Mouse (Mus musculus) erythroblast, embryonic 14.5 days (primary cell): Measurements from ENCODE around the gene Grb7. TPM values are rescaled to one million over a fixed set of nuclear protein-coding genes. Genes with fewer than 3 reads are reported as not detected.
A peak's percentile ranks its signal among the peaks of the same experiment; 100 is the strongest.

Experiments used
- H3K27me3 ChIP-seq: 2 replicates; pipeline ENCODE4 v1.6.1; 2012; ENCODE audit warnings: inconsistent platforms; ENCODE audit not compliant: control insufficient read depth
- H3K36me3 ChIP-seq: 2 replicates; pipeline ENCODE4 v1.6.1; 2012; ENCODE audit warnings: mild to moderate bottlenecking, inconsistent platforms; ENCODE audit not compliant: control insufficient read depth
- H3K4me1 ChIP-seq: 2 replicates; pipeline ENCODE4 v1.6.1; 2012; ENCODE audit warnings: inconsistent platforms; ENCODE audit not compliant: control insufficient read depth
- H3K4me3 ChIP-seq: replicated peaks from 2 replicates; pipeline ENCODE3; 2012; ENCODE audit warnings: moderate library complexity, mild to moderate bottlenecking, inconsistent platforms
- H3K9me3 ChIP-seq: 2 replicates; pipeline ENCODE4 v1.6.1; 2012; ENCODE audit warnings: low read length, inconsistent platforms, mixed read lengths; ENCODE audit not compliant: control insufficient read depth
- GATA1 ChIP-seq: IDR thresholded peaks from 2 replicates; pipeline ENCODE4 v1.6.1; 2012; ENCODE audit warnings: low read length, inconsistent platforms, mixed read lengths
- TAL1 ChIP-seq: IDR thresholded peaks from 3 replicates; pipeline ENCODE4 v1.6.1; 2012; ENCODE audit warnings: low read length, inconsistent platforms, mixed read lengths
- polyA plus RNA-seq: library from polyadenylated mRNA; stranded (reverse); fragments of >175 nt; gene quantifications from 2 replicates; pipeline ENCODE4 v1.2.3, GENCODE M21; 2012

The Grb7 gene
- polyA plus RNA-seq, 1 experiment, result 0.13 TPM

DNA sequence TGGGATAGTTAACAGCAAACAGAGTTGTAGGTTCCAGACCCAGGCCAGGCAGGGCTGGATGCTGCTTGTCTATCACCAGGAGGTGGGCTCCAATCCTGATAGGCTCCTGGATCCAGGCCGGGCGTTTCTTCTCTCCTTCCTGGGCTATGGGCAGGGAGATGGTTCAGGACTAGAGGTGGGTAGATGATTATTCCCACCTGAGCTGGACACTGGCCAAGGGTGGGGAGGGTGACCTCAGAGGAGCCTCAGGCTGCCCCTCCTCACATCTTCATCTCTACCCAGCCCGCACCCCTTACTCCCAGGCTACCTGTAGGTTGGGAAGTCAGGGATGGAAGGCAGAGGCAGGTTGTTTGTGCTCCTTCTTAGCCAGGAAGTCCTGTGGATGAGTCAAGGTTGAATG is 3.2 kb downstream of the Grb7 start:
- H3K4me3 ChIP-seq, result peak overlapping the region; percentile 8
- TF ChIP-seq TAL1 (no peak), GATA1 (no peak)
- no peaks in the 10 kb centered on the region for H3K4me1 ChIP-seq
- H3K36me3 ChIP-seq, result peaks cover 12% of the 10 kb centered on the region; the same call in 1 of the 2 replicates
- no peaks in the 10 kb centered on the region for H3K9me3 ChIP-seq
- peaks cover 45% of the 10 kb centered on the region for H3K27me3 ChIP-seq

DNA sequence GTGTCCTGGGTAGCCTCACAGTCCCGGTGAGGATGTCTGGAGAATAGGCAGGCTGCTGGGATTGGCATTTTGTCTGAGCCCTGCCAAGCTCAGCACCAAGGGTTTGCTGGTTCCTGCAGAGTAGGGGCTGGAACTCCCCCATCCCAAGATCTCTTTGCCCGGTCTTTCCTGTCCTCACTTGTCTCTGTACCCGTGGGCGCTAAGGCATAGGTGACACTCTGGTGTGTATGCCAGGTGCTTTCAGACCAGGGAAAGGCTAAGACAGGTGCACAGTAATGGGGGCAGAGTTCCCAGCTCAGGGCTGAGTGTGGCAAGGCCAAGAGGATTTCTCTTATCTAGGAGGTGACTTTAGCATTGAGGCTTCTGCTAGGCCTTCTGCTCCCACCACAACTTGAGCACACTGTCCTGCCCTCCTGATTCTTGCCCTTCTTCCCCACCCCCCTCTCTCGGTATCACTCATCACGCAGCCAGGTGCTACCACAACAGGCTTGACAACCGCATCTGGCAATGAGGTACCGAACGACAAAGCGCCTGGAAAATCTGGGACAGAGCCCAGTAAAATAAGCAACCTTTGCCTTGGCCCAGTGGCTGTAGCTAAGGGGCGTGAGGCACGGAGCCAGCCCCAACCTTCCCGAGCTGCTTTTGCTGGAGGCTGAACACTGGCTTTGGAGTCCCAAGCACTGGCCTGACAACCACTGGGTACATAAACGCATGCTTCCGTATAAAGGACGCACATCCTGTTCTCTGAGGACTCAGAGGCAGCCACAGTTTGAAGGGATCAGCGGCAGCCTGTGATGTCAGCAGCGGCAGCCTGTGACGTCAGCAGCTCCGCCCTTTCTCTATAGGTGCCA is 4.0 kb downstream of the Grb7 start:
- no peak for TF ChIP-seq TAL1
- no peak for TF ChIP-seq GATA1
- Histone ChIP-seq H3K36me3 (peaks cover 16% of the 10 kb centered on the region; the same call in 1 of the 2 replicates), H3K4me3 (no peak overlapping the region), H3K27me3 (peaks cover 42% of the 10 kb centered on the region), H3K4me1 (no peaks in the 10 kb centered on the region), H3K9me3 (no peaks in the 10 kb centered on the region)

DNA sequence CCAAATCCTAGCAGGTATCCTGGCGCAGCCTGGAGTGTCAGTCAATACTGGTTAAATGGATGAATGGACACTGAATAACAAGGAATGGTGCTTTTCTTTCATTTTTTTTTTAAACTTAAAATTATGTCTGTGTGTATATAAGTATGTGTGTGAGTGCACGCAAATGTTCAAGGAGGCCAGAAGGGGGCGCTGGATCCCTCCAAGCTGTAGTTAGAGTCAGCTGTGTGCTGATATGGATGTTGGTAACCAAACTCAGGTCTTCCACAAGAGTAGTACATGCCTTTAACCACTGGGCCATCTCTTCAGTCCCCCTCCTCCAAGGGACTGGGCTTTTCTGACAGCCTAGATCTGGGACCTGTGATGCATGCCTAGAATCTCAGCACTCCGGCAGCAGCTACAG is 9.3 kb downstream of the Grb7 start:
- Histone ChIP-seq H3K9me3 (no peaks in the 10 kb centered on the region), H3K27me3 (peaks cover 41% of the 10 kb centered on the region), H3K4me3 (no peak overlapping the region), H3K4me1 (peaks cover 13% of the 10 kb centered on the region), H3K36me3 (peaks cover 16% of the 10 kb centered on the region; the same call in 1 of the 2 replicates)
- TF ChIP-seq GATA1, result no peak
- TF ChIP-seq TAL1, result no peak

DNA sequence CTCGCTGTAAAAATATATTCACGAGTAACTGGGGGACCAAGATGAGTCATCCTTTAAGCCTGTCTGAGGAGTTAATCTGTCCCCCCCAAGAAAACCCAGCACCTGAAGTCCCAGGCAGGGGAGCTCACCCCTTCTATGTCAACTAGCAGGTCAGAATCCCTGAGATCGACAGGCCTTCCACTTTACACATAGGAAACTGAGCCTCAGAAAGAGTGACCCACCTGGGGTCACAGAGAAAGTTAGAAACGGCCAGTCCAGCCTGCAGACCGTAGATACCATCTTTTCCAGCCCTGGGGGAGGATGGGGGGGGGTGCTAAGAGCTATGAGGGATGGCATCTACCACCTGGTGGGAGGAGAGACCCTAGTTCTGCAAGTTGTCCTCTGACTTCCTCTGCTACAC is 10.4 kb downstream of the Grb7 start:
- no peak overlapping the region for H3K4me3 ChIP-seq
- H3K4me1 ChIP-seq, result peaks cover 13% of the 10 kb centered on the region
- TF ChIP-seq GATA1, result no peak
- no peak for TF ChIP-seq TAL1
- H3K9me3 ChIP-seq, result no peaks in the 10 kb centered on the region
- peaks cover 44% of the 10 kb centered on the region for H3K27me3 ChIP-seq
- peaks cover 9% of the 10 kb centered on the region; the same call in 1 of the 2 replicates for H3K36me3 ChIP-seq

DNA sequence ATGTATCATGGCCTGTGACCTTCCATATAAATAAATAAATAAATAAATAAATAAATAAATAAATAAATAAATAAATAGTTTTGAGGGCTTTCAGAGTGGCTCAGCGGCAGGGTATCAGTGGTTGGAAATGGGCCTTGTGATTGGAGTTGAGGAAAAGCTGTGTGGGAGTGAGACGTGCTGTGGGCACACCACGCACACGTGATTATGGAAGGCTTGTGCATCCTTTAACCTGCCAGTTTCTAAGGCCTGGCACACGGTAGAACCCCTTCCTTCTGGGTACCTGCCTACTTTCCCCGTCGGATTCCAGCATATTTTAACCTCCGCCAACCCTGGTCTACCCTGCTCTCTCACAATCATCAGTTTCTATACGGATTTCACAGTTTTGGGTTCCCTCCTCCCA is 10.8 kb downstream of the Grb7 start:
- Histone ChIP-seq H3K27me3 (peaks cover 46% of the 10 kb centered on the region), H3K4me3 (peak overlapping the region; percentile 64)

DNA sequence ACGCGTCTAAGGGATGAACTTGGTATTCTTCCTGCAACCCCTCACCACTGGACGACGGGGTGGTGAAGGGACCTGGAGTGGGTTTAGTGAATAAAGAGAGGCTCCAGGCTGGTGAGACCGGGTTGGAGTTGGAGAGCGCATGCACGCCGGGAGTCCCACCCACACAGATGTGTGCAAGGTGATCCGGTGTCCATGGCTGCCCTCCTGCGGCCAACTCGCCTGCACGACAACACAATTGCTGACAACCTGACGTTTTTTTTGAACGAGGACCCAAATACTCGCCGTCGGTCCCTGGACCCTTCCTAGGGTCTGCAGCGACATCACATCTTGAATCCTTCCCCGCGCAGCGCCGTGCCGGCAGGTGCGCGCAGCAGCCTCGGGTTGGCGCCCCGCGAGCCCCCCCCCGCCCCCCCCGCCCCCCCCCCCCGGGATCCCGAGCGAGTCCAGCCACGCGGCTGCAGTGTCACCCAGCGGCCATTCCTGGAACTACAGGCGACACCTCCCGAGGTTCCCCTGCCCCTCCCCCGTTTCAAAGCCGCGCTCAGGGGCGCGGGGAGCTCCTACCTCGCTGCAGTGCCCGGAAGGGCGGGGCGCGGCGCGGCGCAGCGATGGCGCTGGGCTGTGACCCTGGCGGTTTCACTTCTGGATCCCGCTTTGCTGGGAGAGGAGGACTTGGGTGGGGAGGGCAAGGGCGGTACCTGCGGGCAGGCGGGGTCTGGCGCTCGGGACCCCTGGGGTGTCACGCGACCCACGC is 11.3 kb downstream of the Grb7 start:
- Histone ChIP-seq H3K4me3 (peak overlapping the region; percentile 64), H3K4me1 (peaks cover 13% of the 10 kb centered on the region), H3K36me3 (peaks cover 9% of the 10 kb centered on the region; the same call in 1 of the 2 replicates), H3K27me3 (peaks cover 46% of the 10 kb centered on the region), H3K9me3 (no peaks in the 10 kb centered on the region)
- TF ChIP-seq GATA1, result no peak
- TF ChIP-seq TAL1, result no peak

More for the DNA sequence above, 10.8 kb downstream of the Grb7 start:
- TF ChIP-seq TAL1 (no peak), GATA1 (no peak)
- peaks cover 9% of the 10 kb centered on the region; the same call in 1 of the 2 replicates for H3K36me3 ChIP-seq
- H3K4me1 ChIP-seq, result peaks cover 13% of the 10 kb centered on the region
- H3K9me3 ChIP-seq, result no peaks in the 10 kb centered on the region

DNA sequence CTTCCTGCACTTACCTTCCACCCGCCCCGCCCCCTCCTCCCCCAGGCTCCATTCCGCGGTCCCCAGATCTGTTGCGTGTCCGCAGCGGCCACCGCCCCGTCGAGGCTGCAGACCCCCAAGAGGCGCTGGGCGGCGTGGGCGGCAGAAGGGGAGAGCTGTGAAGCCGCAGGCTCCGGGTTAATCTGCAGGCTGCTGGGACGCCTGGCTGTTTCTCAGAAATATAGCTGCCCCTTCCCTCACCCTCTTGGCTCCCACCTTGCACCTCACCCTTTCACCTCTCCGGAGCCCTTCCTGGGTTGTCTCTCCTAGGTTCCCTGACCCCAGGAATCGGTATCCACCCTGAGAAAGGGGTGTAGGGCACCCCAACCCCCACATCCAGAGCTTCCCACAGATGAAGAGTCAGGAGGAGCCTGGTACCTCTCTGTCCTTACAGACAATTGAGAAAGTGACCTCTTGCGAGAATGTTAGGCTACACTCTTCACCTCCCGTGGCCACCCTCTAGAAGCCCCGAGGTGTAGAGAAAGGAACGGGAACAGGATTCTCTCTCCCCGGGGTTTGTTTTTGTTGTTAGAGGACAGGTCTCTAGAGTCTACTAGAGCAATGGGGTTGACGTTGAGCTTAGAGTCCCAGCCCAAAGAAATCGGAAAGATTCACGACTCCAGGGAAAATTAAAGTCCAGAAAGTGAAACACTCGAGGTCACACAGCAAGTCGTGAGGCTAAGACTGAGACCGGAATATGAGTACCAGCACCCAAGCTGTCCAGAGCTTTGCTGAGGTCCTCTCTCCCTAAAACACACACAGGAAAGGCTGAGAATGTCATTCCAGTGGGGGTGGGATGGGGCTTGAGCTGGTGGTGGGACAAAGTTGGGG is 12.2 kb downstream of the Grb7 start:
- peaks cover 46% of the 10 kb centered on the region for H3K27me3 ChIP-seq

DNA sequence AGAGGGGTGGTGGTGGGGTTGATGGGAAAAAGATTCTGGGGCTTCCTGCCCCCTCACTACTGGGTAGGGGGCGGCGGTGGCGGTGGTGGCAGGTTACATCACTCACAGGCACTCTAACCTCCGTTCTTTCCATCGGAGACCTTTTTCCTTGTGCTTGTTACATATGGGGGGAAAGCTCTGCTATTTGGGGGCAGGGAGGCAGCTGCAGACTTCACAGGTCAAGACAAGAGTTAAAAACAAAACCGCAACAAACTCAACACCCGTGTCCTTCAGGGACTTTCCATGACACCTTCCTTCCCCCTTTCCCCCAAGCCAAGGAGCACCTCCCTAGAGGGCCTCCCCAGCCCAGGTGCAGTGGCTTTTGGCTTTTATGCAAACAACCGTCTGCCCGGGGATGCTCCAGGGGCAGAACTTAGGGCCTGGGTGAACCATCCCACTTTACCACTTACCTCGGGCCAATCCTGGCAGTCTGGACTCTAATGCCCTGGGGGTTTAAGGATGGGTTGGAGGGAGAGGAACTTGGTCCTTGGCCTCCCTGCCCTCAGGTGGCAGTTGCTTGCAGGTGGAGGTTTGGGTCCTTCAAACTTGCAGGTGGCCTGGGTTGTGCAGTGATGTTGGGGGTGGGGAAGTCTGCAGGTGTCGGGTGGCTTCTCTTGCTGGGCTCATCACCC is 13.0 kb downstream of the Grb7 start:
- peaks cover 46% of the 10 kb centered on the region for H3K27me3 ChIP-seq
- no peak for TF ChIP-seq TAL1
- TF ChIP-seq GATA1, result no peak
- no peaks in the 10 kb centered on the region for H3K9me3 ChIP-seq
- no peak overlapping the region for H3K4me3 ChIP-seq
- peaks cover 4% of the 10 kb centered on the region; the same call in 1 of the 2 replicates for H3K36me3 ChIP-seq
- H3K4me1 ChIP-seq, result peaks cover 13% of the 10 kb centered on the region

More for the DNA sequence above, 12.2 kb downstream of the Grb7 start:
- no peak for TF ChIP-seq TAL1
- TF ChIP-seq GATA1, result no peak
- Histone ChIP-seq H3K36me3 (peaks cover 6% of the 10 kb centered on the region; the same call in 1 of the 2 replicates), H3K9me3 (no peaks in the 10 kb centered on the region), H3K4me1 (peaks cover 13% of the 10 kb centered on the region), H3K4me3 (peak overlapping the region; percentile 64)
